Mouse (Mus musculus) testis, postnatal 14 days (tissue): ENCODE data around the gene Espnl.

Experiments used
- DNase-seq: peaks from one replicate; pipeline ENCODE4 v3.0.0; 2021; ENCODE audit warnings: low spot score

Espnl gene

GRCm38 (mm10) chr1:91381091-91381471, 59.2 kb downstream of the Espnl start:
- no peak for DNase-seq

- no peak for DNase-seq
Observed at GRCm38 (mm10) chr1:91390369-91390768, 68.5 kb downstream of the Espnl start.

- peak; percentile 34 for DNase-seq
Observed at GRCm38 (mm10) chr1:91397927-91398259, 76.0 kb downstream of the Espnl start.
